17 mouse cellular contexts compared by ENCODE assay signal in the genomic region with DNA sequence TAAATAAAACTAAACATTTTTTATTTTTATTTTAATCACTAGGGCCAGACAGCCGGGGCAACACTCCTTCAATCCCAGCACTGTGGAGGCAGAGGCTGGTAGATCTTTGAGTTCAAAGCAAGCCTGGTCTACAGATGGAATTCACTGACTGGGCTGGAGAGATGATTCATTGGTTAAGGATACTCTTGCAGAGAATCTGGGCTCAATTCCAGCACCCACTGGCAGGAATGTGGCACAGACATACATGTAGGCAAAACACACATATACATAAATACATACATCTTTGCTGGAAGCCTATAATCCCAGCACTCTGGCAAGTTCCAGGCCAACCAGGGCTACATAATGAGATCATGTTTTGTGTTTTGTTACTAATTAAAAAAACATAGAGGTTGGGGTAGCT. TPM values are rescaled to one million over a fixed set of nuclear protein-coding genes. Genes with fewer than 3 reads are reported as not detected.
DNase-seq lines count a peak whose midpoint lies in the region; ATAC-seq and TF ChIP-seq lines count a peak whose summit lies in the region.
"Had no signal": no experiment of that assay in that cellular context is flagged by ENCODE, and none has a peak within 500 bp of the region (broad histone marks: within the 10 kb centered on the region; RNA-seq: fewer than 3 reads in every experiment).

No protein-coding gene starts in this region.

- H3K36me3 ChIP-seq in kidney, postnatal 0 days (ENCODE audit: insufficient read depth, low read length): no peaks in the 10 kb centered on the region
- H3K36me3 ChIP-seq: heart, embryonic 13.5 days; hindbrain, embryonic 13.5 days; midbrain, embryonic 15.5 days had no signal

- no peak overlapping the region for H3K9ac ChIP-seq in kidney, postnatal 0 days (ENCODE audit: low read depth, low read length)
- H3K9ac ChIP-seq: heart, embryonic 13.5 days; hindbrain, embryonic 13.5 days; midbrain, embryonic 15.5 days had no signal

- no peak overlapping the region for H3K4me2 ChIP-seq in kidney, postnatal 0 days (ENCODE audit: low read length)
- H3K4me2 ChIP-seq: heart, embryonic 13.5 days; hindbrain, embryonic 13.5 days; midbrain, embryonic 15.5 days had no signal

- H3K27ac ChIP-seq in kidney, postnatal 0 days: no peak overlapping the region
- H3K27ac ChIP-seq: heart, embryonic 13.5 days; hindbrain, embryonic 13.5 days; midbrain, embryonic 15.5 days had no signal

- H3K9me3 ChIP-seq in kidney, postnatal 0 days (replicated peaks; ENCODE audit: low read length): no peaks in the 10 kb centered on the region
- H3K9me3 ChIP-seq: heart, embryonic 13.5 days; hindbrain, embryonic 13.5 days; midbrain, embryonic 15.5 days had no signal

- TF ChIP-seq CTCF in kidney, postnatal 0 days (IDR thresholded peaks at IDR 0.05; ENCODE audit: low read depth): peak; percentile 24; the same call in 1 of the 2 replicates

- H3K4me1 ChIP-seq in kidney, postnatal 0 days (replicated peaks; ENCODE audit: insufficient read depth, low read length): 0 out of 2 replicates have a peak, but pooled peaks cover 5% of the 10 kb centered on the region
- H3K4me1 ChIP-seq: heart, embryonic 13.5 days; hindbrain, embryonic 13.5 days; midbrain, embryonic 15.5 days had no signal

- no peak overlapping the region for H3K4me3 ChIP-seq in kidney, postnatal 0 days (replicated peaks; ENCODE audit: low read depth, low read length)
- H3K4me3 ChIP-seq: heart, embryonic 13.5 days; hindbrain, embryonic 13.5 days; midbrain, embryonic 15.5 days had no signal

- ATAC-seq in kidney, postnatal 0 days (replicated peaks; ENCODE audit: low FRiP score, low read depth): no peak
- ATAC-seq: activated CD4-positive, CD25-positive, alpha-beta regulatory T cell, adult 4 months; CD4-positive, CD25-positive, alpha-beta regulatory T cell, adult 4 months; midbrain, embryonic 15.5 days had no signal

- 83% methylated on average over 1 of the region's 1 CpGs for WGBS in kidney, postnatal 0 days

- H3K27me3 ChIP-seq in kidney, postnatal 0 days (ENCODE audit: insufficient read depth, low read length): no peaks in the 10 kb centered on the region
- H3K27me3 ChIP-seq: heart, embryonic 13.5 days; hindbrain, embryonic 13.5 days; midbrain, embryonic 15.5 days had no signal

- peak; percentile 71 to 75 for DNase-seq in cerebellum, postnatal 10 days
- DNase-seq in cerebellum, postnatal 4 days (ENCODE audit: low spot score in 2 of 2): no peak
- no peak for DNase-seq in kidney, postnatal 0 days (ENCODE audit: low spot score)
- no peak for DNase-seq in kidney, adult 18-20 months
- DNase-seq in 3134 (ENCODE audit: extremely low read depth, insufficient read length, low spot score): peak; percentile 58
- DNase-seq in Muller cell, postnatal 12 days (ENCODE audit: inconsistent ontology term): peak; percentile 58
- DNase-seq in layer of hippocampus, postnatal 36 days: no peak
- DNase-seq: gastrocnemius, postnatal 25 days; kidney, adult 11 months; liver; lung, adult 2 months; right cerebral cortex, postnatal 14 days had no signal

RNA-seq across cellular contexts. Expression of a gene that starts 6.2 kb away (rescaled TPM):
- polyA plus RNA-seq in kidney, postnatal 0 days (2015; fragmentation: Nextera tagmentation; extraction: Ambion mirVana): 157 and 170 TPM in 2 replicates
- total RNA-seq in layer of hippocampus, postnatal 36 days (2021): 10 to 100 TPM; 21.5 to 25.2 TPM

RNA-seq across cellular contexts. Expression of a gene that starts 19.9 kb away (rescaled TPM):
- polyA plus RNA-seq in kidney, postnatal 0 days (2015; fragmentation: Nextera tagmentation; extraction: Ambion mirVana): 4.2 and 5.1 TPM in 2 replicates
- 1 to 10 TPM; 2.6 to 3.4 TPM for total RNA-seq in layer of hippocampus, postnatal 36 days (2021)

Comparison
In these comparisons a context has a peak if more than half of its experiments do, and no peak if none do; other contexts are left out.
1. DNase-seq: peak in cerebellum, postnatal 10 days (2 of 2), 3134 (single experiment) and Muller cell, postnatal 12 days (single experiment); none in cerebellum, postnatal 4 days (0 of 2), kidney, postnatal 0 days (single experiment), kidney, adult 18-20 months (single experiment) and layer of hippocampus, postnatal 36 days (0 of 2).